Mouse (Mus musculus) thymus, postnatal 0 days (tissue): ENCODE measurements around the gene Pax2. TPM values are rescaled to one million over a fixed set of nuclear protein-coding genes. Genes with fewer than 3 reads are reported as not detected.

Source experiments
- DNase-seq: peaks from one replicate; pipeline ENCODE4 v3.0.0-alpha.2; 2015; ENCODE audit warnings: low spot score
- polyA plus RNA-seq: library from polyadenylated mRNA; unstranded; fragments of >200 nt; fragmentation: Nextera tagmentation; extraction: Ambion mirVana; gene quantifications from 2 replicates; pipeline ENCODE4 v1.2.1, GENCODE M21; 2015

The Pax2 gene
- polyA plus RNA-seq, result 0.04 TPM in 1 of 2 replicates, not detected in the other

GRCm38 (mm10) chr19:44755693-44756420 lies at the start of gene Pax2:
Pax2 (plus strand) TSS chr19:44756045.
- no peak for DNase-seq

DNA sequence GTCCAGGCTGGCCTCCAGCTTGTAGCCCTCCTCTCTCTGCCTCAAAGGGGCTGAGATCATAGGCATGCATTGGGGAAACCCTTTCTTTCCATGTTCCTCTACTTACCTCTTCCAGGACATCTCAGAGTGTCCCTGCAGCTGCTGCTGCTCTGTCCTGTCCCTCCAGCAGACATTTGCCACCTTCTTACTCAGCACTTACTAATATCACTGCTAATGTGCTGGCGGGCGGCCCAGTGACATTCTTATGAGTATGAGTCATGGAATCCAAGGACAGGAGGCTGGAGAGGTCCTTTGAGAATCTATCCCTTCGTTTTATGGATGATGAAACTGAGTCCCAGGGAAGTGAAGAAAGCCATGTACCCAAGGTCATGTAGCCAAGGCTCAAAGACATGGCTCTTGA lies 47.0 kb upstream of the Pax2 start:
- DNase-seq, result no peak

GRCm38 (mm10) chr19:44716731-44717600 lies 38.9 kb upstream of the Pax2 start:
- DNase-seq, result no peak

DNA sequence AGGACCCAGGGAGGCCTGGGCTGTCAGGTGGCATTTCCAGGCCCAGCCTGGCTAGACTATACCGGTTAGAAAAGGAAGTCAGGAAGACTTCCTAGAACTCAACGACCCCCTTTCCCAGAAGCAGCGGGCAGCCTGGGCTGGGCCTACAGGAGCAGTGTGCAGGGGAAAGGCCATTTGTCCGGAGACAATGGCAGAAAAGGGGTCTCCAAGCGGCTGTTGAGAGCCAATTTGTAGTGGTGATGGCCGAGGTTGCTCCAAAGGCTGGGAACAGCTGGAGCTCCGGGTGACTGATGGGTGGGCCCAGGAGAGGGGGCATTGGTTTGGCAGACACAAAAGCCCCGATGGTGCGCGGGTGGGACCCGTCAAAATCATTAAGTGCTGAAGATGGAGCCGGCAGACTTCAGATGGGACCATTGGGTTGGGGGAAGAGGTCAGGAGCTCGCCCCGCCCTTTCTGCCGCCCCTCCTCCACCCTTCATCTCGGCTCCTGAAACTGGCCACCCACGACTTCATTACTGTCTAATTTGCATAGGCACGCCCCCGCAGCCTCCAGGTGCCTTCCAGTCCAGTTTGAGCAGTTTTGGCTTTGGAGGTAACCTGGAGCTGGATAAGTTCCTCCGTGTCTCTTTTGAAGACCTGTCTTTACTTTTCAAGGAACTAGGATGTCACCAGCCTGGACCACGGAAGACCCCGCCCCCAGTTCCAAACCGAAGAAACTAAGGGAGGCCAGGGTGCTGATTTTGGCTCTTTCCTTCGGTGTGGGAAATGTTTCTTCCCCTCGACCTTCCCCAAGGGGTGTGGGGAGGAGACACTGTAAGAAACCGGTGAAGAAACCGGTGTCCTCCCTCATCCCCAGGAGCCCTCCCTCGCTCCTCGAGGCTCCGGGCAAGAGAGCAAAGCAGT lies 36.3 kb upstream of the Pax2 start:
- DNase-seq, result no peak

- no peak for DNase-seq
Observed at GRCm38 (mm10) chr19:44720194-44720521, 35.7 kb upstream of the Pax2 start.

DNA sequence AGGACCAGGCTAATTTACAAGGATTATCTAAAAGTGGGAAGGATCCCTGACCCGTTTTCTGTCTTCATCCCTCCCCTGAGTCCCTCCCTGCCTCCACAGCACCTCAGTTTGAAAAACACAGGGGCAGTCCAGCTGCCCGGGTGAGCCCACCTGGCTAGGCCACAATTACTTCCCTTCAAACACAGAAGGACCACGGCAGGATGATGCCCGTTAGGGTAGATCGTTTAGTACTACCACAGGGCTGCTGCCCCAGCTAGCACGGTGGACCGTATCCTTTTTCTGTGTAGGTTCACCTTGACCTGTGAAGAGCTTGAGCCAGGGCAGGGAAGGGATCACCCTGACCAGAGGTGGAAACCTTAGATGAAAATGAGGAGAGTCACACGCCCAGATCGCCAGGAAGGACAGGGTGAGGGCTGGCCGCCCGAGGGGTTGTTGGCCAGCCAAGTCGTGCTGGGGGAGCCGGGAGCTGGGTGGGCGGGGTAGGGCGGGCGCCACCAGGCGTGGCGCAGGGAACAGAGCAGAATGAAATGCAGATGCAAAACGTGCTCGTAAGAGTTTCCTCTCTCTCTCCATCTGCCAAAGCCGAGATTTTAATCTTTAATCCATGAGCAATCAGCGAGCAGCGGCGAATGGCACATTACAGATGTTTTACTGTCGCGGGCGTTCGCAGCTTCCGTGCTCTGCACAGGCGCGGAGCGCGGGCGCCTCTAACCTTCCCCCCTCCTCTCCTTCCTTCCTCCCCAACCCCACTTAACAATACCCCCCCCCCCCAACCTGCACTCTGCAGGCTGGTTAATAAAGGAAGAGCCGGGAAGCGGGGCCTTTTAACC lies 32.0 kb upstream of the Pax2 start:
- DNase-seq, result no peak

DNA sequence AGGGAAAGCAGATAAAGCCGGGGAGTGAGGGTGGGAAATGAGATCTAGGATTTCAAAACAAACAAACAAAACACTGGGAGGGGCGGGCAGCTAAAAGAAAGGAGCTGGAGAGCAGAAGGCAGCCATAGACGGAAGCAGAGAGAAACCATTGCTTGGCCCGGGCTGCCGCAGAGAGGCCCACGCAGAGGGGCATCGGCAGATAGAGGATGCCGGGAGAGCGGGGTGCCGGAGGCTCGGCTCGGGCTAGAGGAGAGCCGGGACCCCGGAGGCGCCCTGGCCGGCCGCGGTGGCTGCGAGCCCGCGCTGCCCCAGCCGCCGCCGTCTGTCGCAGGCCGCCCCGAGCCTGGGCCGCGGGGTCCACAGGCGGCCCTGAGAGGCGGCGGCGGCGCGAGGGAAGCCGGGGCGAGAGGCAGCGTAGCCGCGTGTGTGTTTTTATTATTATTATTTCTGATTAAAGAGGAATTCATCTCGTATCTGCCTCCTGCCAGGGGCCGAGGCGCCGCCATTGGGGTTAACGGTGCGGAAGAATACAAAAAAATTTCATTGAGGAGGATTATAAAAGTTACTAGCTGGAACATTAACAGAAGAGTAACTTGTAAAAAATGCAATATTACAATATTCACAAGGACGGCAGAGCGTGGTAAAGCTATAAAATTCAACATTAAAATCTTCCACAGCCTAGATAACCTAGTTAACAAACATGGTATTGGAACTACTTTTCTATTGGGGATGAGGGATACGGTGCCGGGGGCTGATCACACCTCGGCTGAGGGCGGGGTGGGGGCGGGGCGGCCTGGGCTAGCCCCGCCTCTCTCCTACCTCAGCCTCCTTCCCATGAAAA lies 29.7 kb upstream of the Pax2 start:
- DNase-seq, result peak; percentile 8

- DNase-seq, result no peak
Observed at GRCm38 (mm10) chr19:44734116-44734515, 21.7 kb upstream of the Pax2 start.

- no peak for DNase-seq
Observed at GRCm38 (mm10) chr19:44734682-44735081, 21.2 kb upstream of the Pax2 start.

DNA sequence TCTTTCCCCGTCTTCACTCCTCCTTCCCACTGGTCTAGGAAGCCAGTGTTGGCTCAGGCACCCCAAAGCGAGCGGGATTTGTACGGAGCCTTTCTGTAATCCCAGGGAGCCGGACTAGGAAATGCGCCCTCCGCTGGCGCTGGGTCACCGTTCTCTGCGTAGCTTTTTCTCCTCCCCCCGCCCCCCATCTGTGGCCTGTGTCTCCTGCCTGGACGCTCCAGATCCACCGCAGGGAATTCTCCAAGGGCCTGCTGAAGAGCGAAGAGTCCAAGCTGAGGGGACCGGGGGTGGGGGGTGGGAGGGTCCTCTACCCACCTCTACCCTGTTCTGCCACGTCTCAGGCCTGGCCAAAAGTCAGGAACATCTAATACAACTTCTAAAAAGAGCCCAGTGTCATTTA lies 15.5 kb upstream of the Pax2 start:
- DNase-seq, result no peak

DNA sequence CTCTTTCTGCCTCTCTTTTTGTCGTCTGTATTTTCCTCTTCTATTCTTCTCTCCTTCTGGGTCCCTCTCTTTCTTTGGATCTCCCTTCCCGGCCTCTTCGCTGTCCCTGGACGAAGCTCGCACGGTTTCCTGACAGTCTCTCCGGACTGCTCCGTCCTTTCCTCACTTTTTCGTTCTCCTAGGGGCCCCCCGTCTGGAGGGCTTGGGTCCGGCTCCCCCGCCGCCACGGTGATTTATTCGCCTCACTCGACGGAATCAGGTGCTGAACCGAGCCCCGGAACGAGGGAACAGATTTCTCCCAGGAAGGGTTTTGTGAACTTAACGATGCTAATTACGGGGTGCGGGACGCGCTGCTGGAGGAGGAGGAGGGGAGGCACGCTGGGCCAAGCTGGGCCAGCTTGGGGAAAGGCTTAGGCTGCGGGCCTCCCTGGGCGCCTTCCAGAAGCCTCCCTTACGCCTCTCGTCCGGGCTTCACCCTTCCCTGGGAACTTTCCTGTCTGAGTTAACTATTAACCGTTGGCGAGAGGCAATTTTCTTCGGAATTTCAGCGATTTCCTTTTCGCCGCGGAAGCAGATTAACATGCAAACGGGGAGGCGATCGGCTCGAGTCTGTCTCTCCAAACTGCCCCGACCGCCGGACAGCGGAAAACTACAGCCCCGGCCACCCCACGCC lies 14.6 kb upstream of the Pax2 start:
- DNase-seq, result no peak

GRCm38 (mm10) chr19:44741764-44742127 lies 14.1 kb upstream of the Pax2 start:
- DNase-seq, result no peak

DNA sequence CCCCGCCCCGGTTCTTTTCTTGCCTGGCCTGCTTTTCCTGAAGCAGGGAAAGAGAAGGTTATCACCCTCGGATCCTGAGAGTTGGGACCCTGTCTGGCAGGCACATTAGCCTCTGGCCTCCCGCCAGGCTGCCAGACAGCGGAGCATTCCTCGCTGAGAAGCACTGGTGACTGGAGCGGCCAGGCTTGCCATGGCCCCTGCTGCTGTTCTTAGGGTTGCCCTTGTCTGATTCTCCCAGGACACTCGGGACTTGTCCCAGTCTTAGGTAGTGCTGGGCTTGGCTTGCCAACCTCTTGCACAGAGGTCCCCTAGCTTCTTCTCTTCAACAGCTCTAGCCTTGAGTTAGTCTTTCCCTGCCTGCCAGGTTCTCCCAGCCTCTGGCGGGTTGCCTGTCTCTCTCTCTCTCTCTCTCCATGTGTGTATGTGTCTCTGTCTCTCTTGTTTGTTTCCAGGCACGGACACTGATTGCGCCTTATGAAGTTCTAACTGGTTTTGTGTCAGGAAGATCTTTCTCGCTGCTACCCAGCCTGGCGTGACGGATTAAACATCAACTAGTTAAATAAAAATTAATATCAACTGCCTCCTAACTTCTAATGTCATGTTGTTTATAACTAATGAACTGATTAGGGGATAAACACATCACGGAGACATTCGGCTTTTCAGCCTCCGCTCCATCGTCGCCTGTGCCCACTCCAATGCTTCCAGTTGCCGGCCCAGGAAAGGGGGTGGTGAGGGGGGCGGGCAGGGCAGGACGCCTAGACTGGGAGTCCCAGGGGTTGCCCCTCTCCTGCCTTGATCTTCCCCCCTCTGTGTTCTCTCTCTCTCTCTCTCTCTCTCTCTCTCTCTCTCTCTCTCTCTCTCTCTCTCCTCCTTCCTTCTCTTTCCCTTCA lies 13.5 kb upstream of the Pax2 start:
- DNase-seq, result no peak

DNA sequence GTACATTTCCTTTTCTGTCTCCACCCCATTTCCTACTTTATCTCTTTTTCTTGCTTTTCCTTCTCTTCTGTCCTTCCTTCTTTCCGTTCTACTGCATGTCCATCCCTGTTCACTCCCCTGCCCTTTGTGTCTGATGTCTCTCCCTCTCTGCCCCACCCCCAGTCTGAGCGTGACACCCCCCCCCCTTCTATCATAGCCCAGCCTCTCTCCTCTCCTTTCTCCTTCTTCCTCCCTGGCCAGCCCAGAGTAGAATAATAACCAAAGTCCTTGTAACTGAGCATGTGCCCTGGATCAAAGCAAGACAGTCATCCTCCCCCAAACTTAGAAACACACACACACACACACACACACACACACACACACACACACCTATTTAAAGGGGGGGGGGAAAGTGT lies 12.8 kb upstream of the Pax2 start:
- DNase-seq, result no peak

GRCm38 (mm10) chr19:44743961-44744520 lies 11.8 kb upstream of the Pax2 start:
- DNase-seq, result no peak

GRCm38 (mm10) chr19:44745741-44746140 lies 10.1 kb upstream of the Pax2 start:
- no peak for DNase-seq

DNA sequence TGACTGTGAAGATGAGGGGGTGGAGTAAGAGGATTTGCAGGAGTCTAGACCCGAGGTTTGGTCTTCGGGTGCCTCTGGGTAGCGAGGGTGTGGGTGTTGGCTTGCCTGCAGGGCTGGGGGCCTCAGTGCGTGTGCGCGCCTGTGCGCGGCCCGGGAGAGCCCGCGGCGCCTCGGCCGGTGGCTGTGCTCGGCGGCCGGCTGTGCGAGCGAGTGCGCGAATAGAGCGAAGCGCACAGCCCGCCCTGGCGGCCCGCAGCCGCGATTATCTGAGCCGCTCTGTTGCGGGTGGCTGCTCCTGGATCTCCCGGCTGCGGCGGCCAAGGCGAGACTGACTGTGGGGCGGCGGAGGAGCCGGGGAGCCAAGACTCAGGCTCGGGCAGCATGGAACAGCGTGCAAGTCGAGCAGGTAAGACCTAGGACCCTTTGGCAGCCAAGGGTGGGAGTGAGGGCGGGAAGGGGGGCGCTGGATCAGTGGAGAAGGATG lies 9.3 kb upstream of the Pax2 start:
- DNase-seq, result no peak

DNA sequence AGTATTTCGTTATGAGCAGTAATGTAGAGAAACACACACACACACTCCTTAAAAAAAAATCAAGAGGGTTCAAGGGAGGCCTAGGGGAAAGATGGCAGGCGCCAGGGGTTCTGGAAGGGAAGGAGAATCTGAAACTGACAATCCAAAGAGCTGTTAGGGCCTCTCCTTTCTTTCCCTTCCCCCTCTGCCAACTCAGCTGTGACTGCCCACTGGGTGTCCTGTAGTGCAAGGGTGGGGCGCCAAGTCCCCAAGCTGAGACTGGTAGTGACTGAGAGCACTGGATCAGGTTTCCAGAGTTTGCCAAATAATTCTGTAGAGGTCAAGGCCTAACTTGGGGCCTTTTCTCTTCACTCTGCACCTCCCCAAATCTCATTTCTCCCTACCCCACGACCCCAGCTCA lies 8.4 kb upstream of the Pax2 start:
- no peak for DNase-seq
